Mouse (Mus musculus): ENCODE measurements around the gene Mansc1.

The Mansc1 gene

DNA sequence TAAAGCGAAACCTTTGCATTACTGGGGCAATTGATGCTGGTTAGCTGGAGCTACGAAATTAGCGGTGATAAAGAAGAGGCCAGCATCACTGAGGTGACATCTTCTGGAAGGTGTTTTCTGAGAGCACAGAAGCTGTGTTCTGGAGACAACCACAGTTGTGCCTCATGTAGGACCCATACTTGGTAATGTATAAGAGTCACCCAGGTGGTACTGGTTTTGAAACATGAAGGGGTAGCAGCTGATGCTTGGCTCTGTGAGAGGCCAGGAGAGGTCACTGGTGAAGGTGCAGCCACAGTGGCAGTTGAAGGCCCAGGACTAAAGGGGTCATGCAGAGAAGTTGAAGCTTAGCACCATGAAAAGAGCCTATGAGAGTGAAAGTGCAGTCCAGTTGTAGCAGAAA is 6.9 kb upstream of the Mansc1 start, which contains the start of gene Borcs5:
Gene Borcs5, plus strand, starts transcription at position 301 of the 400 bp plus-strand sequence.
- no peak for DNase-seq (ENCODE audit: low spot score)

GRCm38 (mm10) chr6:134636476-134636875 is 4.2 kb upstream of the Mansc1 start:
- DNase-seq (ENCODE audit: low spot score): no peak

- DNase-seq (ENCODE audit: low spot score): no peak
Observed at GRCm38 (mm10) chr6:134633553-134633952, 1.3 kb upstream of the Mansc1 start.

DNA sequence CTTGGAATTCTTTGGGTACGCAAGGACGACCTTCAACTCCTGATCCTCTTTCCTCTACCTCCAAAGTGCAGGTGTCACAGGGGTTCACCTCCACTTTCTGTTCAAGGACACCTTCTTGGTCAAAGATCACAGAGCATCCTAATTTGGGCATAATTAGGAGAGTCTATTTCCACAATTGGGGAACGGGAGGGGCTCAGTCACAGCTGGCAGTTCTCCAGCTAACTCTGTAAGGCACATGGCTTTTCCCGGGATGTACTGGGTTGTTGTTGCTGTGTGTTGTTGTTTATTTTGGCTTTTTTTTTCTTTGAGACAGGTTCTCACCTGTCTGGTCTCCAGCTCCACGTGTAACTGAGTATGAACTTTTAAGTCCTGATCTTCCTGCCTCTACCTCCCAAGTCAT is 468 bp upstream of the Mansc1 start:
- no peak for DNase-seq (ENCODE audit: low spot score)

- no peak for DNase-seq (ENCODE audit: low spot score)
Observed at GRCm38 (mm10) chr6:134630447-134630846, 1.8 kb downstream of the Mansc1 start.

- DNase-seq (ENCODE audit: low spot score): no peak
Observed at GRCm38 (mm10) chr6:134626564-134626963, 5.7 kb downstream of the Mansc1 start.

DNA sequence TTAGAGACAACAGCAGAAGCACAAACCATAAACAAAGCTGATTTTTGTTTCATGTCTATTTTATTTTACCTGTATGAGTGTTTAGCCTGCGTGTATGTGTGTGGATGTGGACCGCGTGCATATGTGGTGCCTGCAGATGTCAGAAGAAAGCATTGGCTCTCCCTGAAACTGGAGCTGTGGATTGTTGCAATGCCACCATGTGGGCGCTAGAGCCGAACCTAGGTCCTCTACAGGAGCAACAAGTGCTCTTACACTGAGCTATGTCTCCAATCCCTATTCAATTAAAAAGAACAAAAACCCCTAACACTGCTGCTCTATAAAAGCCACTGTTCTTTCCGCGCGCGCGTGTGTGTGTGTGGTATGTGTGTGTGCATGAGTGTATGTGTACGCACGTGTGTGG is 6.9 kb downstream of the Mansc1 start:
- no peak for DNase-seq (ENCODE audit: low spot score)

DNA sequence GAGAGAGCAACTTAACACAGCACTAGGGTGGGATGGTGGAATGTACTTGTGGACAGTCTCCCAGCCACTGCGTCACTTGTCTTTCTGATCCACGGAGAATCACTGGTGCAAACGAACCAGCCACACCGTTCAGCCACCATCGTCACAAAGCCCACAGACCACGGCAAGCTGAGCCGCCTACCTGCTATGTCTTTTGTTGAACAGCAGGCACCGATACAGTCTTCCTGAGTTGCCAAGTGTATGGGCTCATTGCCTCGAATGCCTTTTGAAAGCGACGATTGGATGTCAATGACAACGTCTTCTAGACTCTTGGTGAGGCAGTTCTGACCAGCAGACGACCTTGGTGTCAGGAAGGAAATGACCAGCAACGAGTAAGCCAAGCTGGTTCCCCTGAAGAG is 10.7 kb downstream of the Mansc1 start:
- DNase-seq (ENCODE audit: low spot score): peak; percentile 28

DNA sequence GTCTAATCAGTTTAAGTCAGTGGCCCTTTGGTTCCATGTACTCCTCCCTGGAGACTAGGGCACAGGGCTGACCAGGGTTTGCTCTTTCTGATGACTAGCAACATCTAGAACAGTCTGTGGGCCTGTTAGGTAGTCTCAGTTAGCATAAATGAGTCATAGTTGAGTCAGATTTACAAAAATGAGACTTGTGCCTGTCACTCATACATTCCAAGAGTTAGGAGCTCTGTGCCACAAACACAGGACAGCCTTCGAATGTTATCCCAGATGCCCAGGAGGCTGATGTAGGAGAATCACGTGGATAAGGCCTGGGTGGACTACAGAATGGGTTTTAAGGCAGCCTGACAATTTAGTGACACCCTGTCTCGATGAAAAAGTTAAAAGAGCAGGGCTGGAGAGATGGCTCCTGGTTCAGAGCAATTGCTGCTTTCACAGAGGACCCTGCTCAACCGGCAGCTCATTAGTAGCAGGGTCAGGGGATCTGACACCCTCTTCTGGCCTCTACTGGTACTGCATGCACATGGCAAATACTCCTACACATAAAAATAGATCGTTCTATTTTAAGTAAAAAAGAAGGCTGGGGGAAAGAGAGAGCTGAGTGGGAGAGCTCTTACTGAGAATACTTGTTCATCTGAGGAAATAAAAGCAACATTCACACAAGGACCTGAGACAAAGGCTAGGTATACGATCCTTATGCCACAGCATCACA is 11.3 kb downstream of the Mansc1 start:
- DNase-seq (ENCODE audit: low spot score): peak; percentile 64

DNA sequence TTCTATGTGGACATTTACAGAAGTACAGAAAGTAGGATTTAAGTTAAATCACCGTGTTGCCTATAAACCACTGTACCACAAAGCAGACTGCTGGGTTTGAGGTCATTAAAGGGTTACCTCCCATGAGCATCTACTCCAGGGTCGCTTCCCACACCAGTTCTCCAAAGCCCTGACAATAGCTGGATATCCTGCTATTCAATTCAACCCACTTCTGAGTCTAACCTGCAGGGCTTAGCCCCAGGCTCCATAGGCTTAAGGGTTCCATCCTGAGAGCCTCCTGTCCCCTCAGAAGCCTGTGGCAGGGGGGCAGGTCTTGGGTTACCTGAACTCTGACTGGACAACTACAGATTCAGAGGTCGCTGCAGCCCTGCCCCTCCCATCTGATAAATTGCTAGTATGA is 12.2 kb downstream of the Mansc1 start:
- DNase-seq (ENCODE audit: low spot score): no peak

GRCm38 (mm10) chr6:134617589-134617988 is 14.7 kb downstream of the Mansc1 start:
- DNase-seq (ENCODE audit: low spot score): no peak

DNA sequence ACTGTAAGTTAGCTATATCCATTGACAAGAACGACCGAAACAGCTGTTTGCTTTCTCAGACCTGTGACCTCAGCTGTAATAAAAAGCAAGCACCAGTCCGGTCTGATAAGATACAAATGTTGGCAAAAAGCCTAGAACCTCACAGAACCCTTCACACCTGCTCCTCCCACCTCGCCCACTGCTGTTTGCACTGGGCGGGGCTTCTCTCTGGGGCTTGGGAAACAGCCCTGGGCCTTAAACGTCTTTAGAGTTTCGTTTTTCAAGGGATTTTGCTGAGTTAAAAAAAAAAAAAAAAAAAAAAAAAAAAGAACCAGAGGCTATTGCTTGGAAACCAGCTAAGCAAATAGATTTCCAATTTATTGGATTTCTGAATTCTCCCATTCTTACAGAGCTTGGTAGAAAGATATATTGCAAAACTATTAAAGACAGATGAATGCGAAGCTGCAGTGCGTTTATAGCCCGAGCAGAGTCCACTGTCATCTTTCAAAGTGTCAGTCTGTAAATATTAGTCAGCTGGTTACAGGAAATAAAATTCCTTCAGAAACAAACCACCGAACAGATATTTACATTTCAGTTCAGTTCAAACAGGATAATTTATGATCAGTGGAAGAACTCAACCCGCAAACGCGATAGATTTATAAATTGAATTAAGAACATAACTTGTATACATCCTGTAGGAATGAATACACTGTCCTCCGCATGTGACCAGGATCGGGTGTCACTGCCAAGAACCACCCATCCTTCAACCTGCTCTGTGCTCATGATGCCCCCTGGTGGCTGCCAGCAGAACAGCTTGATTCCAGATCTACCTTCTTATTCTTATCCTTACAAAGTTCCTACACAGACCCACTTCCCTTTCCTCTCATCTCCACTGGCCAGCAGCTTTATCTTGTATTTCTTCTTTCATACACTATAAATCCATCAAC is 17.3 kb downstream of the Mansc1 start:
- DNase-seq (ENCODE audit: low spot score): peak; percentile 87

DNA sequence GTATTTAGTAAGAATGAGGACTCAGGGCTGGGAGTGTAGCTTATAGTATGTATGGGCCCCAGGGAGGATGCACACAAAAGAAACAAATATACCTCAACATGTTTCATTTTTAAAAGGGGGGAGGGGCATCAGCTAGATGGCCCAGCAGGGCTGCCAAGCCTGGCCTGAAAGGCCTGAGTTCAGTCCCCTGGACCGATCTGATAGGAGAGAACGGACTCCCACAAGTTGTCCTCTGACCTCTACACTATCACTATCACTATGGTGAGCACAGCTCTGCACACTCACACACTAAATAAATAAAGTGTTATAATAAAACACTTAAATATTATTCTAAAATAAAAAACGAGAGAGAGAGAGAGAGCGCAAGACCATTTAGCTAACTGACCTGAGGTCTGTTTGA is 18.0 kb downstream of the Mansc1 start:
- DNase-seq (ENCODE audit: low spot score): no peak

GRCm38 (mm10) chr6:134611896-134612295 is 20.4 kb downstream of the Mansc1 start:
- DNase-seq (ENCODE audit: low spot score): no peak

DNA sequence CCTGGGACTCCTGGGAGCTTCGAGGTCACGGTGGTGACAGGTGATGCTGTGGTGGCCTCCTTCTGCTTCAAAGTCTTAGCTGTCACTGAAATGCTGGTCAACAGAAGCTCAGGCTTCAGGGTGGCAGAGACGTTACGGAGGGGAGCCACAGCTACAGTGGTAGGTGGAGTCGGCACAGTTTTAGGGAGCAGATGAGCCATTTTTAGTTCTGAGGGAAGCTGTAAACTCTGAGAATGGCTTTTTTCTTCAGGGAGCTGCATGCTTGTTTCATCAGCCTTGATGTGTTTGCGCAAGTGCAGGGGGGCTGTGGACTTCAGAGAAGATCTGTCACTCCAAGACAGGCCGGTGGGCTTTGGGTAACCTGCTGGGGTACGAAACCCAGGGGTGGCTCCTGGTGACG is 21.9 kb downstream of the Mansc1 start:
- no peak for DNase-seq (ENCODE audit: low spot score)

DNA sequence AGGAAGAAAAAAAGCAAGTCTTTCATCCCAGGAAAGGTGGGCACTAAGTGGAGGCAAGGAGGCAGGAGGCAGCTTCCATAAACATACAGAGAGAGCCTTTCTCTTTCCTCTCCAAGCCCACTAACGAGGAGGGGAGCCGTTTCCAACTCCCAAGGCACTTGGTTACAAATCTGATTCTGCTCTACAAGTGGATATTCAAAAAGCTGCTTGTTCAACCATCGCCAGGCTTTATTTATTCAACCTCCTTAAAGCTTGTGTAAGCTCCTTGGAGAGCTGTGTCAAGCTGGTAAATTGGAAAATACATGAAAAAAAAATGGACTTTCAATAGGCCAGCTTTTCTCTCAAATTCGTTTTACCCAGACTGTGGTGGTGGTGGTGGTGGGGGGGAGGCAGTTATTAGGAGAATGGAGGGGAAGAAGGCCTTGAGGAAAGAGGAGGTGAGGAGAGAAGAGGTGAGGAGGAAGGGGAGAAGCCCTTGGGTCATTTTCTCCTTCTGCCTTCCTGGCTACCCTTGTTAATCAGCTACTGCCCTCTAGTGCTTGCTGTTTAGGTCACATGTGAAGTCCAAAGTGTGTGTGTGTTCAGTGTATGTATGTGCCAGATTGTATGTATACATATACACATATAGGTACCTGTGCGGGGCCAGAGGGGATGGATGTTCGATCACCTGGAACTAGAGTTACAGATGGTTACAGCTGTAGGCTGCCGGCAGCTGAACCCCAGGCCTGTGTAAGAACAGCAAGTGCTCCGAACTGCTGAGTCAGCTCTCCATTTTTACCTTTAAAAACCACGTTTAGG is 25.1 kb downstream of the Mansc1 start:
- peak; percentile 55 for DNase-seq (ENCODE audit: low spot score)

DNA sequence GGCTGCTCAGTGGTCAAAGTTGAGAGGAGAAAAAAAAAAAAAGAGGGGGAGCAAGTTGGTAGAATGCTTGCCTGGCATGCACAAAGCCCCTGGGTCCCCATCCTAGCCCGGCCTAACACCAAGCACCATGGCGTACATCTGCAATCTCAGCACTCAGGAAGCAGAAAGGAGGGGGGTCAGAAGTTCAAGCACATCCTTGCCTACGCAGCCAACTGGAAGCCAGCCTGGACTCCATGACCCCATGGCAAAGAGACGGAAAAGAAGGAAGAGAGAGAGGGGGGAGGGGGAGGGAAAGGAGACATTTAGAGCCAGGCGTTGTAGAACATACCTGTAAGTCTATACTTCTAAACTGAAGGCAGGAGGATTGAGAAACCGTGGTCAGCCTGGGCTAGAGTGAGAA is 25.7 kb downstream of the Mansc1 start:
- DNase-seq (ENCODE audit: low spot score): no peak

DNA sequence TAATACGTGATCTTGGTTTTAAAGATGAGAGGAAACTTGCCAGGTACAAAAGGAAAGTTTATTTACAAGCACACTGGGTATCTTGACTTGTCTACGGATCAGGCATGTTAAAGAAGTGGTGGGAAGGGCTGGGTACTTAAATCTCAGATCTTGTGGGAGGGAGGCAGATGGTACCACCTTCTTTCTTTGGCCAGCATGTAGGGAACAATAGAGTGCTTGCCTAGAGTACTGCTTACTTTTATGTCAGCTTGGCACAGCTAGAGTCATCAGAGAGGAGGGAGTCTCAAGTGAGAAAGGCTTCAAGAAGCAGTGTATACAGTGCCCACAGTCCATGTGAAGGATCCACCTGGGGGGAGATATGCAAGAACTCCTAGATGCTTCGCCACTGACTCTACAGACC is 27.1 kb downstream of the Mansc1 start:
- DNase-seq (ENCODE audit: low spot score): no peak

GRCm38 (mm10) chr6:134602371-134603003 is 29.8 kb downstream of the Mansc1 start:
- no peak for DNase-seq (ENCODE audit: low spot score)

GRCm38 (mm10) chr6:134601766-134602165 is 30.5 kb downstream of the Mansc1 start:
- DNase-seq (ENCODE audit: low spot score): no peak

DNA sequence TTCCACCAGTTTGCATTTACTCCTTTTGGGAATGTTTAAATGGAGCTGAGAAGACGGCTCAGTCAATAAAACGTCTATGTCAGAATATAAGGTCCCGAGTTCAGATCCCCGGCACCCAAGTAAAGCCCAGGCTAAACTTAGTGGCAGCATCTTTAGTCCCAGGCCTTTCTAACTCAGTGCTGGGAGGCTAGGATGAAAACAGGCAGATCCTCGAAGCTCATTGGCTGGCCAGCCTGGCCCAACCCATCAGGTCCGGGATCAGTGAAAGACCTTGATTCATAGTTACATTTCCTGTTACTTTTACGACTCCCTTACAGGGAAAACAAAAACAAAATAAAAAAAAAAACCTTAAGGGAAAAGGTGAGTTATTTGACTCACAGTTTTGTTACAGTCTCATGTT is 31.2 kb downstream of the Mansc1 start:
- DNase-seq (ENCODE audit: low spot score): no peak

- no peak for DNase-seq (ENCODE audit: low spot score)
Observed at GRCm38 (mm10) chr6:134599239-134599638, 33.0 kb downstream of the Mansc1 start.
